Mouse (Mus musculus) ovary, postnatal 14 days (tissue): ENCODE data around the gene Tmem183a.
A peak's percentile ranks its signal among the peaks of the same experiment; 100 is the strongest.

Source experiments
- DNase-seq: peaks from one replicate; pipeline ENCODE4 v3.0.0; 2022; ENCODE audit warnings: low spot score

Tmem183a gene

GRCm38 (mm10) chr1:134361857-134362212 is at the start of gene Tmem183a:
Gene Tmem183a, minus strand, starts transcription at chr1:134361979.
- DNase-seq, result peak; percentile 96

- no peak for DNase-seq
Measured at GRCm38 (mm10) chr1:134408080-134408479, 46.3 kb upstream of the Tmem183a start.

GRCm38 (mm10) chr1:134406414-134406771 is 44.6 kb upstream of the Tmem183a start:
- DNase-seq, result no peak

GRCm38 (mm10) chr1:134405509-134406413 is 44.0 kb upstream of the Tmem183a start, which contains the start of gene Cyb5r1:
Gene Cyb5r1, plus strand, starts transcription at chr1:134405559.
- DNase-seq, result peak; percentile 58

GRCm38 (mm10) chr1:134399735-134400134 is 38.0 kb upstream of the Tmem183a start:
- no peak for DNase-seq

GRCm38 (mm10) chr1:134398210-134398609 is 36.4 kb upstream of the Tmem183a start:
- no peak for DNase-seq

GRCm38 (mm10) chr1:134393827-134394226 is 32.0 kb upstream of the Tmem183a start:
- DNase-seq, result no peak

- no peak for DNase-seq
Measured at GRCm38 (mm10) chr1:134385666-134386065, 23.9 kb upstream of the Tmem183a start, which contains the start of gene 4933406M09Rik. Gene 4933406M09Rik, plus strand, starts transcription at chr1:134385940.

GRCm38 (mm10) chr1:134385176-134385575 is 23.4 kb upstream of the Tmem183a start:
- no peak for DNase-seq

- no peak for DNase-seq
Measured at GRCm38 (mm10) chr1:134384581-134384980, 22.8 kb upstream of the Tmem183a start.

- DNase-seq, result no peak
Measured at GRCm38 (mm10) chr1:134381795-134382625, 20.2 kb upstream of the Tmem183a start.

- no peak for DNase-seq
Measured at GRCm38 (mm10) chr1:134381051-134381450, 19.3 kb upstream of the Tmem183a start.

- DNase-seq, result no peak
Measured at GRCm38 (mm10) chr1:134374124-134374523, 12.3 kb upstream of the Tmem183a start.

- DNase-seq, result peak; percentile 55
Measured at GRCm38 (mm10) chr1:134368777-134369337, 7.1 kb upstream of the Tmem183a start.

- DNase-seq, result no peak
Measured at GRCm38 (mm10) chr1:134365491-134365890, 3.7 kb upstream of the Tmem183a start.

GRCm38 (mm10) chr1:134363194-134363593 is 1.4 kb upstream of the Tmem183a start:
- no peak for DNase-seq

GRCm38 (mm10) chr1:134361195-134361856 is 453 bp downstream of the Tmem183a start:
- no peak for DNase-seq

- DNase-seq, result no peak
Measured at GRCm38 (mm10) chr1:134360656-134361055, 1.1 kb downstream of the Tmem183a start.

GRCm38 (mm10) chr1:134357461-134357860 is 4.3 kb downstream of the Tmem183a start:
- no peak for DNase-seq

GRCm38 (mm10) chr1:134353326-134353725 is 8.5 kb downstream of the Tmem183a start:
- no peak for DNase-seq

- DNase-seq, result no peak
Measured at GRCm38 (mm10) chr1:134347791-134348190, 14.0 kb downstream of the Tmem183a start.

GRCm38 (mm10) chr1:134345075-134345474 is 16.7 kb downstream of the Tmem183a start:
- DNase-seq, result no peak
